14 mouse cellular contexts compared by ENCODE assay signal in genomic region chr11:112978884-112979283, GRCm38 (mm10).
DNase-seq lines count a peak whose midpoint lies in the region; ATAC-seq and TF ChIP-seq lines count a peak whose summit lies in the region.
"Had no signal": no experiment of that assay in that cellular context is flagged by ENCODE, and none has a peak within 500 bp of the region (broad histone marks: within the 10 kb centered on the region; RNA-seq: fewer than 3 reads in every experiment).

No protein-coding gene starts in this region.

- peaks cover 2% of the 10 kb centered on the region for H3K4me1 ChIP-seq in heart, adult 2 months (ENCODE audit: control insufficient read depth, insufficient read depth, low read length)
- H3K4me1 ChIP-seq in liver, embryonic 11.5 days (replicated peaks; ENCODE audit: control insufficient read depth, insufficient read depth, low read length), result peaks cover 4% of the 10 kb centered on the region; the same call in 1 of the 2 replicates
- no peaks in the 10 kb centered on the region; the same call in 1 of the 2 replicates for H3K4me1 ChIP-seq in liver, postnatal 0 days (ENCODE audit: insufficient read depth)
- peaks cover 55% of the 10 kb centered on the region for H3K4me1 ChIP-seq in embryonic facial prominence, embryonic 10.5 days
- peaks cover 14% of the 10 kb centered on the region for H3K4me1 ChIP-seq in heart, embryonic 16.5 days (ENCODE audit: control insufficient read depth, insufficient read depth, low read length)

- no peaks in the 10 kb centered on the region for H3K79me2 ChIP-seq in heart, adult 2 months (replicated peaks; ENCODE audit: control insufficient read depth, insufficient read depth, low read length)

- H3K27me3 ChIP-seq in heart, adult 2 months (ENCODE audit: control insufficient read depth, insufficient read depth, low read length), result peaks cover under 1% of the 10 kb centered on the region; the same call in 1 of the 2 replicates
- H3K27me3 ChIP-seq in liver, embryonic 11.5 days (replicated peaks; ENCODE audit: control insufficient read depth, insufficient read depth, low read length), result peaks cover 9% of the 10 kb centered on the region
- 0 out of 2 replicates have a peak, but pooled peaks cover 3% of the 10 kb centered on the region for H3K27me3 ChIP-seq in liver, postnatal 0 days (ENCODE audit: insufficient read depth, low read length)
- no peaks in the 10 kb centered on the region for H3K27me3 ChIP-seq in embryonic facial prominence, embryonic 10.5 days (replicated peaks; ENCODE audit: low read depth, poor library complexity, severe bottlenecking)
- peaks cover 14% of the 10 kb centered on the region for H3K27me3 ChIP-seq in heart, embryonic 16.5 days (ENCODE audit: control insufficient read depth, insufficient read depth, low read length)
- H3K27me3 ChIP-seq: midbrain, embryonic 15.5 days; neural tube, embryonic 13.5 days had no signal

- TF ChIP-seq CTCF in heart, adult 2 months (IDR thresholded peaks at IDR 0.05), result no peak
- TF ChIP-seq CTCF in liver, postnatal 0 days (IDR thresholded peaks at IDR 0.05; ENCODE audit: low read depth), result no peak

- intact Hi-C loops in heart, adult 2 months (cut with DNase I), result no loop called here

- peak; percentile 90 for DNase-seq in heart, adult 11 months
- no peak for DNase-seq in heart, adult 2 months
- DNase-seq in liver, embryonic 11.5 days (ENCODE audit: low spot score), result no peak
- DNase-seq in liver, postnatal 0 days, result no peak
- DNase-seq in embryonic facial prominence, embryonic 10.5 days (ENCODE audit: low spot score), result no peak
- no peak for DNase-seq in left cerebral cortex, adult 18-20 months (ENCODE audit: low spot score in 2 of 2)
- no peak for DNase-seq in embryo, embryonic 10 days (ENCODE audit: low spot score)
- DNase-seq: adrenal gland, postnatal 10 days; cerebellum, postnatal 10 days; kidney, adult 11 months; thymus, adult 2 months had no signal

- no peak for TF ChIP-seq POLR2A in heart, adult 2 months (IDR thresholded peaks at IDR 0.05; ENCODE audit: insufficient read depth, low read depth, low read length)

- 12% methylated on average over 6 of the region's 6 CpGs for WGBS in heart, adult 2 months
- WGBS in liver, embryonic 11.5 days, result 17% methylated on average over 6 of the region's 6 CpGs
- 29% methylated on average over 6 of the region's 6 CpGs for WGBS in liver, postnatal 0 days (ENCODE audit: insufficient replicate concordance)
- 43% methylated on average over 6 of the region's 6 CpGs for WGBS in embryonic facial prominence, embryonic 10.5 days
- 13% methylated on average over 6 of the region's 6 CpGs for WGBS in heart, embryonic 16.5 days

- no peak overlapping the region for H3K27ac ChIP-seq in heart, adult 2 months
- no peak overlapping the region for H3K27ac ChIP-seq in liver, embryonic 11.5 days (ENCODE audit: low read depth, low read length)
- H3K27ac ChIP-seq in liver, postnatal 0 days (ENCODE audit: low read depth), result no peak overlapping the region
- peak overlapping the region; percentile 77; the same call in 1 of the 2 replicates for H3K27ac ChIP-seq in embryonic facial prominence, embryonic 10.5 days (replicated peaks)
- H3K27ac ChIP-seq in heart, embryonic 16.5 days (ENCODE audit: low read length), result peak overlapping the region; percentile 46; the same call in 1 of the 2 replicates
- H3K27ac ChIP-seq: midbrain, embryonic 15.5 days; neural tube, embryonic 13.5 days had no signal

- no peak overlapping the region for H3K4me2 ChIP-seq in liver, embryonic 11.5 days
- no peak overlapping the region for H3K4me2 ChIP-seq in liver, postnatal 0 days (ENCODE audit: low read depth, low read length)
- peak overlapping the region; percentile 1; the same call in 1 of the 2 replicates for H3K4me2 ChIP-seq in heart, embryonic 16.5 days (ENCODE audit: low read depth, low read length)
- H3K4me2 ChIP-seq: midbrain, embryonic 15.5 days; neural tube, embryonic 13.5 days had no signal

- no peaks in the 10 kb centered on the region for H3K36me3 ChIP-seq in heart, adult 2 months (ENCODE audit: control insufficient read depth, insufficient read depth, low read length)
- H3K36me3 ChIP-seq in liver, embryonic 11.5 days (ENCODE audit: control insufficient read depth, insufficient read depth, low read length), result no peaks in the 10 kb centered on the region
- H3K36me3 ChIP-seq in liver, postnatal 0 days (replicated peaks; ENCODE audit: insufficient read depth, low read length), result no peaks in the 10 kb centered on the region
- no peaks in the 10 kb centered on the region for H3K36me3 ChIP-seq in embryonic facial prominence, embryonic 10.5 days (replicated peaks)
- no peaks in the 10 kb centered on the region for H3K36me3 ChIP-seq in heart, embryonic 16.5 days (ENCODE audit: control insufficient read depth, insufficient read depth)
- H3K36me3 ChIP-seq: midbrain, embryonic 15.5 days; neural tube, embryonic 13.5 days had no signal

- ATAC-seq in liver, embryonic 11.5 days (replicated peaks; ENCODE audit: low FRiP score), result peak; percentile 33; the same call in 1 of the 2 replicates
- ATAC-seq in liver, postnatal 0 days, result no peak
- peak; percentile 69 for ATAC-seq in heart, embryonic 16.5 days (replicated peaks; ENCODE audit: extremely low read depth, insufficient read depth, low FRiP score)
- ATAC-seq: midbrain, embryonic 15.5 days had no signal

- TF ChIP-seq EP300 in heart, adult 2 months (IDR thresholded peaks at IDR 0.05; ENCODE audit: insufficient read depth, low read depth, low read length), result no peak
- TF ChIP-seq EP300 in liver, postnatal 0 days (IDR thresholded peaks at IDR 0.05; ENCODE audit: low read depth), result no peak

- no peak overlapping the region for H3K4me3 ChIP-seq in heart, adult 2 months
- H3K4me3 ChIP-seq in liver, embryonic 11.5 days (ENCODE audit: low read depth, low read length), result no peak overlapping the region
- no peak overlapping the region for H3K4me3 ChIP-seq in liver, postnatal 0 days (ENCODE audit: low read depth, low read length)
- no peak overlapping the region for H3K4me3 ChIP-seq in embryonic facial prominence, embryonic 10.5 days
- H3K4me3 ChIP-seq in heart, embryonic 16.5 days (ENCODE audit: low read length), result no peak overlapping the region
- H3K4me3 ChIP-seq: midbrain, embryonic 15.5 days; neural tube, embryonic 13.5 days had no signal

- no peaks in the 10 kb centered on the region for H3K9me3 ChIP-seq in liver, embryonic 11.5 days (ENCODE audit: control insufficient read depth, low read length)
- H3K9me3 ChIP-seq in liver, postnatal 0 days (ENCODE audit: low read length), result no peaks in the 10 kb centered on the region
- H3K9me3 ChIP-seq in embryonic facial prominence, embryonic 10.5 days, result peaks cover 2% of the 10 kb centered on the region; the same call in 1 of the 2 replicates
- no peaks in the 10 kb centered on the region for H3K9me3 ChIP-seq in heart, embryonic 16.5 days (replicated peaks; ENCODE audit: control insufficient read depth, low read length)
- H3K9me3 ChIP-seq: midbrain, embryonic 15.5 days; neural tube, embryonic 13.5 days had no signal

- no peak overlapping the region for H3K9ac ChIP-seq in heart, adult 2 months (ENCODE audit: low read depth, low read length)
- H3K9ac ChIP-seq in liver, embryonic 11.5 days (ENCODE audit: low read depth, low read length), result no peak overlapping the region
- H3K9ac ChIP-seq in liver, postnatal 0 days (replicated peaks), result no peak overlapping the region
- H3K9ac ChIP-seq in heart, embryonic 16.5 days (ENCODE audit: low read length), result no peak overlapping the region
- H3K9ac ChIP-seq: midbrain, embryonic 15.5 days; neural tube, embryonic 13.5 days had no signal

Comparison
In these comparisons a context has a peak if more than half of its experiments do, and no peak if none do; other contexts are left out.
1. H3K27ac ChIP-seq: peak in embryonic facial prominence, embryonic 10.5 days (single experiment) and heart, embryonic 16.5 days (single experiment); none in heart, adult 2 months (single experiment), liver, embryonic 11.5 days (single experiment) and liver, postnatal 0 days (single experiment).